Mouse (Mus musculus) urinary bladder, adult 2 months (tissue): Measurements from ENCODE around the gene Hoxc4. TPM values are rescaled to one million over a fixed set of nuclear protein-coding genes. Genes with fewer than 3 reads are reported as not detected.

Source experiments
- DNase-seq: peaks from one replicate; pipeline ENCODE4 v3.0.0; 2022; ENCODE audit warnings: low spot score
- polyA plus RNA-seq: library from polyadenylated mRNA; depleted of rRNA; stranded (reverse); fragments of >200 nt; gene quantifications from 2 replicates; pipeline ENCODE4 v1.2.3, GENCODE M21; 2012; rRNA removed

Gene Hoxc4
- polyA plus RNA-seq, 1 experiment, result 0.76 TPM

- DNase-seq, result no peak
These were observed 64.9 kb downstream of the Hoxc4 start for GRCm38 (mm10) chr15:103083598-103083997.

- no peak for DNase-seq
These were observed 66.2 kb downstream of the Hoxc4 start for GRCm38 (mm10) chr15:103084944-103085343.

- no peak for DNase-seq
These were observed 67.3 kb downstream of the Hoxc4 start for GRCm38 (mm10) chr15:103085831-103086671.

Other genes with a start within 250 kb of the Hoxc4 start
- 0.12 TPM in 2 replicates for gene Hoxc13, start 97.8 kb upstream of the Hoxc4 start, polyA plus RNA-seq
- not detected in 2 replicates for gene Hoxc12, start 82.2 kb upstream of the Hoxc4 start, polyA plus RNA-seq
- gene Hoxc11, start 64.5 kb upstream of the Hoxc4 start, polyA plus RNA-seq, result 3.9 and 4.0 TPM in 2 replicates
- gene Hoxc10, start 52.1 kb upstream of the Hoxc4 start, polyA plus RNA-seq, result 2.2 and 2.6 TPM in 2 replicates
- gene Hoxc5, start 51.5 kb upstream of the Hoxc4 start, polyA plus RNA-seq, result 0.60 and 1.4 TPM in 2 replicates
- gene Hoxc9, start 42.5 kb upstream of the Hoxc4 start, polyA plus RNA-seq, result 0.36 and 0.46 TPM in 2 replicates
- gene Hoxc8, start 28.3 kb upstream of the Hoxc4 start, polyA plus RNA-seq, result 0.39 and 0.47 TPM in 2 replicates
- 2.1 and 2.5 TPM in 2 replicates for gene Hoxc6, start 20.7 kb upstream of the Hoxc4 start, polyA plus RNA-seq
- gene Smug1, start 148.2 kb downstream of the Hoxc4 start, polyA plus RNA-seq, result 15.1 and 18.5 TPM in 2 replicates
- gene Cbx5, start 220.9 kb downstream of the Hoxc4 start, polyA plus RNA-seq, result 23.9 and 24.4 TPM in 2 replicates
- 323 and 341 TPM in 2 replicates for gene Hnrnpa1, start 221.5 kb downstream of the Hoxc4 start, polyA plus RNA-seq
- gene Nfe2, start 239.5 kb downstream of the Hoxc4 start, polyA plus RNA-seq, result 0.28 and 0.34 TPM in 2 replicates